ENCODE assay signal across 14 mouse cellular contexts in genomic region chr9:102782926-102783850, GRCm38 (mm10). TPM values are rescaled to one million over a fixed set of nuclear protein-coding genes. Genes with fewer than 3 reads are reported as not detected.
A peak's percentile ranks its signal among the peaks of the same experiment; 100 is the strongest.
DNase-seq lines count a peak whose midpoint lies in the region; ATAC-seq and TF ChIP-seq lines count a peak whose summit lies in the region.
"Had no signal": no experiment of that assay in that cellular context is flagged by ENCODE, and none has a peak within 500 bp of the region (broad histone marks: within the 10 kb centered on the region; RNA-seq: fewer than 3 reads in every experiment).

No protein-coding gene starts in this region.

- no peaks in the 10 kb centered on the region for H3K27me3 ChIP-seq in heart, embryonic 16.5 days (ENCODE audit: control insufficient read depth, insufficient read depth, low read length)
- H3K27me3 ChIP-seq in embryonic facial prominence, embryonic 13.5 days: no peaks in the 10 kb centered on the region
- no peaks in the 10 kb centered on the region for H3K27me3 ChIP-seq in small intestine, adult 2 months (ENCODE audit: control insufficient read depth, insufficient read depth, low read length)
- H3K27me3 ChIP-seq: limb, embryonic 12.5 days; midbrain, embryonic 15.5 days had no signal

- no peak overlapping the region for H3K4me2 ChIP-seq in heart, embryonic 16.5 days (ENCODE audit: low read depth, low read length)
- H3K4me2 ChIP-seq in embryonic facial prominence, embryonic 13.5 days: no peak overlapping the region
- H3K4me2 ChIP-seq: limb, embryonic 12.5 days; midbrain, embryonic 15.5 days had no signal

- ATAC-seq in heart, embryonic 16.5 days (replicated peaks; ENCODE audit: extremely low read depth, insufficient read depth, low FRiP score): no peak
- ATAC-seq in embryonic facial prominence, embryonic 13.5 days (ENCODE audit: insufficient number of reproducible peaks, insufficient read depth, low FRiP score, low TSS enrichment, low read depth): no peak
- ATAC-seq: activated CD4-positive, CD25-positive, alpha-beta regulatory T cell, adult 4 months; midbrain, embryonic 15.5 days had no signal

- no peak overlapping the region for H3K9ac ChIP-seq in heart, embryonic 16.5 days (ENCODE audit: low read length)
- no peak overlapping the region for H3K9ac ChIP-seq in embryonic facial prominence, embryonic 13.5 days
- H3K9ac ChIP-seq: limb, embryonic 12.5 days; midbrain, embryonic 15.5 days had no signal

- no peak for TF ChIP-seq POLR2A in small intestine, adult 2 months (IDR thresholded peaks at IDR 0.05; ENCODE audit: low read depth, low read length)
- no peak for TF ChIP-seq POLR2A in lung, adult 2 months (IDR thresholded peaks at IDR 0.05; ENCODE audit: borderline replicate concordance, extremely low read depth, low read depth, low read length)

- no peak for DNase-seq in heart, adult 8-10 months (ENCODE audit: low spot score)
- peak; percentile 76 for DNase-seq in adrenal gland, adult 2 months
- DNase-seq in embryo, embryonic 10 days (ENCODE audit: low spot score): no peak
- no peak for DNase-seq in lung, adult 2 months
- DNase-seq: cerebellum, adult 11 months; layer of hippocampus, adult 9-11 months; lung, postnatal 14 days had no signal

- WGBS in heart, embryonic 16.5 days: 39% methylated on average over 25 of the region's 25 CpGs
- 62% methylated on average over 25 of the region's 25 CpGs for WGBS in embryonic facial prominence, embryonic 13.5 days
- WGBS in small intestine, adult 2 months: 56% methylated on average over 25 of the region's 25 CpGs
- 57% methylated on average over 25 of the region's 25 CpGs for WGBS in lung, adult 2 months

- no peaks in the 10 kb centered on the region for H3K9me3 ChIP-seq in heart, embryonic 16.5 days (replicated peaks; ENCODE audit: control insufficient read depth, low read length)
- no peaks in the 10 kb centered on the region for H3K9me3 ChIP-seq in embryonic facial prominence, embryonic 13.5 days
- H3K9me3 ChIP-seq: limb, embryonic 12.5 days; midbrain, embryonic 15.5 days had no signal

- H3K36me3 ChIP-seq in heart, embryonic 16.5 days (ENCODE audit: control insufficient read depth, insufficient read depth): no peaks in the 10 kb centered on the region
- H3K36me3 ChIP-seq in embryonic facial prominence, embryonic 13.5 days: no peaks in the 10 kb centered on the region
- no peaks in the 10 kb centered on the region for H3K36me3 ChIP-seq in small intestine, adult 2 months (ENCODE audit: control insufficient read depth, insufficient read depth, low read length)
- H3K36me3 ChIP-seq: limb, embryonic 12.5 days; midbrain, embryonic 15.5 days had no signal

- no peak overlapping the region for H3K4me3 ChIP-seq in heart, embryonic 16.5 days (ENCODE audit: low read length)
- H3K4me3 ChIP-seq in embryonic facial prominence, embryonic 13.5 days: no peak overlapping the region
- H3K4me3 ChIP-seq in small intestine, adult 2 months (ENCODE audit: low read depth, low read length): no peak overlapping the region
- H3K4me3 ChIP-seq in lung, adult 2 months (replicated peaks; ENCODE audit: extremely low read depth, low read depth, low read length): no peak overlapping the region
- H3K4me3 ChIP-seq: limb, embryonic 12.5 days; midbrain, embryonic 15.5 days had no signal

- TF ChIP-seq CTCF in small intestine, adult 2 months (IDR thresholded peaks at IDR 0.05; ENCODE audit: extremely low read depth, insufficient read length, insufficient replicate concordance, low read depth, low read length): no peak
- TF ChIP-seq CTCF in lung, adult 2 months (IDR thresholded peaks at IDR 0.05; ENCODE audit: insufficient read depth, low read length): no peak

- peak overlapping the region; percentile 32; the same call in 1 of the 2 replicates for H3K27ac ChIP-seq in heart, embryonic 16.5 days (ENCODE audit: low read length)
- peak overlapping the region; percentile 51; the same call in 1 of the 2 replicates for H3K27ac ChIP-seq in embryonic facial prominence, embryonic 13.5 days
- H3K27ac ChIP-seq in small intestine, adult 2 months (ENCODE audit: insufficient read depth, low read depth, low read length): peak overlapping the region; percentile 70
- H3K27ac ChIP-seq: limb, embryonic 12.5 days; midbrain, embryonic 15.5 days had no signal

- H3K4me1 ChIP-seq in heart, embryonic 16.5 days (ENCODE audit: control insufficient read depth, insufficient read depth, low read length): peaks cover 38% of the 10 kb centered on the region
- H3K4me1 ChIP-seq in embryonic facial prominence, embryonic 13.5 days: peaks cover 35% of the 10 kb centered on the region
- peaks cover 26% of the 10 kb centered on the region for H3K4me1 ChIP-seq in small intestine, adult 2 months (ENCODE audit: control insufficient read depth, insufficient read depth, insufficient read length, low read length)
- peaks cover 17% of the 10 kb centered on the region for H3K4me1 ChIP-seq in lung, adult 2 months (ENCODE audit: control insufficient read depth, insufficient read depth, low read length)

RNA-seq across cellular contexts. Expression of gene Ryk, which starts 51.5 kb away (rescaled TPM):
- 12.5 and 15.5 TPM in 2 replicates for polyA plus RNA-seq in heart, embryonic 16.5 days (2015; fragmentation: Nextera tagmentation; extraction: Ambion mirVana)
- total RNA-seq in heart, adult 8-10 months (2022): 10 to 100 TPM; 35.0 to 41.6 (median 36.9) TPM
- 10 to 100 TPM; 53.8 to 71.2 TPM for total RNA-seq in adrenal gland, adult 2 months (2021)
- 28.6 and 30.7 TPM in 2 replicates for polyA plus RNA-seq in adrenal gland, adult 2 months (2012; rRNA removed)
- polyA plus RNA-seq in embryonic facial prominence, embryonic 13.5 days (2015; fragmentation: Nextera tagmentation; extraction: Ambion mirVana): 25.4 and 26.5 TPM in 2 replicates
- polyA plus RNA-seq in small intestine, adult 2 months (2012; rRNA removed): 17.0 and 36.0 TPM in 2 replicates
- 53.1 and 76.1 TPM in 2 replicates for polyA plus RNA-seq in lung, adult 2 months (2012; rRNA removed)
- total RNA-seq: neutrophil, adult 5-6 weeks had no signal
